Mouse (Mus musculus): Measurements from ENCODE around the gene Thsd4. TPM values are rescaled to one million over a fixed set of nuclear protein-coding genes. Genes with fewer than 3 reads are reported as not detected.
A peak's percentile ranks its signal among the peaks of the same experiment; 100 is the strongest.

Gene Thsd4
- polyA plus RNA-seq, 1 experiment, result 4.3 TPM

DNA sequence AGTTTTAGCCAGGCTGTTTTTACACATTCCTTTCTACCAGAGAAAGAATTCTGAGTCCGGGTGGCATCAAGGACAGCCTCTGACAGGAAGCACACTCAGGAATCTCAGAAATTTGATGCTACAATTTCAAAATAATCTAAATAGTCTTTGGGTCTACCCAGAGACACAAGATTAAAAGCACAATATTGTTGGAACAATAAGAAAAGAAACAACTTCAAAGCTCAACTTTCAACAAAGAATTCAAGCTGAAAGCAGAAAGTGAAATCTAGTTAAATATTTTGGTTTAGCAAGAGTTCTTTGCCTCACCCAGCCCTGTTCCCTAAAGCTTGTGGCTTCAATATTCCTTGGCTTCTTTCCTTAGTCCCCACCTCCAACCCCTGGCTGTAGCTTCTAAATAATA is 415.7 kb downstream of the Thsd4 start:
- H3K4me1 ChIP-seq (replicated peaks; ENCODE audit: control insufficient read depth, insufficient read depth, low read length), result no peaks in the 10 kb centered on the region
- H3K27ac ChIP-seq (ENCODE audit: control insufficient read depth, insufficient read depth, low read length), result no peak overlapping the region
- no peak for DNase-seq
- WGBS, result 60% methylated on average over 1 of the region's 1 CpGs
- H3K36me3 ChIP-seq (ENCODE audit: control insufficient read depth, insufficient read depth, low read length), result no peaks in the 10 kb centered on the region
- TF ChIP-seq CTCF (IDR thresholded peaks at IDR 0.05; ENCODE audit: borderline replicate concordance, control insufficient read depth, extremely low read depth, insufficient read depth, low read length, poor library complexity), result no peak
- no peak for TF ChIP-seq POLR2A (IDR thresholded peaks at IDR 0.05; ENCODE audit: control insufficient read depth, extremely low read depth, insufficient read depth, low read length, poor library complexity)
- no peak overlapping the region for H3K4me3 ChIP-seq (ENCODE audit: control insufficient read depth, insufficient read depth, low read length)
- H3K27me3 ChIP-seq (ENCODE audit: control insufficient read depth, insufficient read depth, low read length), result no peaks in the 10 kb centered on the region

DNA sequence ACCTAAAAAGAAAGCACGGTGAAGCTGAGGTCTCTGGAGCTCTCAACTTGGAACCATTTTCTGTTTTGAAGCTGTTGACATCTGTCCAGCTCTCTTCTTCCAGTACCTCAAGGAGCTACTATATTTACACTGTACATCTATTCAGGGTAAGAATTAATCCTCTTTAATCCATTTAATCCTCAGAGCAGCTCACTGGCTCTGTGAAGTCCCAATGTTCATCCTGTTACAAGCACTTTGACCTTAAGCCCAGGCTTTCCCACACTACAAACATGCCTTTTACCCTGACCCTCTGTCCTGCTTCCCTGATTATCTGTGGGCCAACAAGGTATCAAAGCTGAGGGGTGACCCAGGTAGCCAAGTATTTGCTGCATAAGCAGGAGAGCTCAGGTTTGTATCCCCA is 427.6 kb downstream of the Thsd4 start:
- no peak for DNase-seq
- no peaks in the 10 kb centered on the region for H3K36me3 ChIP-seq (ENCODE audit: control insufficient read depth, insufficient read depth, low read length)
- no peak overlapping the region for H3K27ac ChIP-seq (ENCODE audit: control insufficient read depth, insufficient read depth, low read length)
- no peak for TF ChIP-seq POLR2A (IDR thresholded peaks at IDR 0.05; ENCODE audit: control insufficient read depth, extremely low read depth, insufficient read depth, low read length, poor library complexity)
- TF ChIP-seq CTCF (IDR thresholded peaks at IDR 0.05; ENCODE audit: borderline replicate concordance, control insufficient read depth, extremely low read depth, insufficient read depth, low read length, poor library complexity), result no peak
- no peak overlapping the region for H3K4me3 ChIP-seq (ENCODE audit: control insufficient read depth, insufficient read depth, low read length)
- WGBS, result 91% methylated on average over 1 of the region's 1 CpGs
- H3K4me1 ChIP-seq (replicated peaks; ENCODE audit: control insufficient read depth, insufficient read depth, low read length), result no peaks in the 10 kb centered on the region
- H3K27me3 ChIP-seq (ENCODE audit: control insufficient read depth, insufficient read depth, low read length), result no peaks in the 10 kb centered on the region

DNA sequence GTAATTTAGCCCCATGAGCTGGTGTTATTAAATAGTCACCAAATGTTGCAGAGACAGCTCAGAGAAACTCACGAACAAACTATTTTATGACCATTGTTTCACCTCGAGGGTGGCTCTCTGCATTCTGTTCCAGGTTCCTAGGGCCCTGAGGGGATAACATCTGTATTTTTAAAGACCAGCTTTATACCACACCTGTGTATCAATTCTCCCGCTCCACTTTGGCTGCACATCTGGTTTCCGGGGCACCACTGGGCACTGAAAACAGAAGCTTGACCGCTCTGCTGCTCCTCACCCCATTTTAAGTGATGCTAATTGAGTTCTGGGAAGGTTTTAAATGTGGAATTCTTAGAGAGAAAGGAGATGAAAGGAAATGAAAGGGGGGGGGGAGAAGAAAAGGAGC is 429.4 kb downstream of the Thsd4 start:
- no peak for DNase-seq
- 82% methylated on average over 5 of the region's 5 CpGs for WGBS
- Histone ChIP-seq H3K4me1 (replicated peaks; ENCODE audit: control insufficient read depth, insufficient read depth, low read length) (no peaks in the 10 kb centered on the region), H3K27me3 (ENCODE audit: control insufficient read depth, insufficient read depth, low read length) (no peaks in the 10 kb centered on the region), H3K4me3 (ENCODE audit: control insufficient read depth, insufficient read depth, low read length) (no peak overlapping the region), H3K36me3 (ENCODE audit: control insufficient read depth, insufficient read depth, low read length) (no peaks in the 10 kb centered on the region), H3K27ac (ENCODE audit: control insufficient read depth, insufficient read depth, low read length) (no peak overlapping the region)
- TF ChIP-seq CTCF (IDR thresholded peaks at IDR 0.05; ENCODE audit: borderline replicate concordance, control insufficient read depth, extremely low read depth, insufficient read depth, low read length, poor library complexity) (no peak), POLR2A (IDR thresholded peaks at IDR 0.05; ENCODE audit: control insufficient read depth, extremely low read depth, insufficient read depth, low read length, poor library complexity) (no peak)

DNA sequence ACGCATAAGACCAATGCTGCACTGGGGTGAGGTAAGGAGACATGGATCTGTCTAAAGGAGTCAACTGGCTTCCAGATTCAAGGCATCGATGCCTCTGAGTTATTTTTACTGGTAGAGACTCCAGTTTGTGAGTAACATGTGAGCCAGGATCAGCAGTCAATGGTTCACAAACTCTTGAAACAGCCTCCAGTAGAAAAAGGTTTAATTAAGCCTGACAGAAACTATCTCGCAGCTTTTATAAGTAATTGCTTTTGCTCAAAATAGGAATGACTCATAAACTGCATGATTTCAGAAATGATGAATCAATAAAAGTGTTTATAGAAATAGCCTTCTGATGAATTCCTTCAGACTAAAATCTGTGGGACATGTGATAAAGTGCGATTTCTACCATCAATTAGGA is 432.4 kb downstream of the Thsd4 start:
- H3K36me3 ChIP-seq (ENCODE audit: control insufficient read depth, insufficient read depth, low read length), result no peaks in the 10 kb centered on the region
- TF ChIP-seq CTCF (IDR thresholded peaks at IDR 0.05; ENCODE audit: borderline replicate concordance, control insufficient read depth, extremely low read depth, insufficient read depth, low read length, poor library complexity), result no peak
- no peak for TF ChIP-seq POLR2A (IDR thresholded peaks at IDR 0.05; ENCODE audit: control insufficient read depth, extremely low read depth, insufficient read depth, low read length, poor library complexity)
- H3K4me1 ChIP-seq (replicated peaks; ENCODE audit: control insufficient read depth, insufficient read depth, low read length), result no peaks in the 10 kb centered on the region
- H3K27ac ChIP-seq (ENCODE audit: control insufficient read depth, insufficient read depth, low read length), result no peak overlapping the region
- H3K27me3 ChIP-seq (ENCODE audit: control insufficient read depth, insufficient read depth, low read length), result no peaks in the 10 kb centered on the region
- H3K4me3 ChIP-seq (ENCODE audit: control insufficient read depth, insufficient read depth, low read length), result no peak overlapping the region
- no peak for DNase-seq
- WGBS, result 94% methylated on average over 4 of the region's 4 CpGs

DNA sequence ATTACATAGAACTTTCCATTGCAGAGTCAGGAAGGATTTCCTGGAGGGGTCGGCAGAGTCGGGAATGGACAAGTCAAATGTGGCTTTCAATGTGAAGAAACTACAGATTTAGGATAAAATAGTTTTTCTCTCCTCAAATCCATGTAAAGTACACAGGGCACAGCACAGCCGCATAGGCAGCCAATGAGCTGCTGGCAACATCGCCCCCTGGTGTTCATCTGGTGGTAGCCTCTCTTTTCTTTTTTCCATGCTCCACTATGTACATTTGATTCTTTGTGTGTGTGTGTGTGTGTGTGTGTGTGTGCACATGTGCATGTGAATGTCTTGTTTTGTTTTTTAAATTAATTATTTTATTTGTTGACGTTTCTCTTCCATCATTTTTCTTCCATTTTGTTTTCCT is 433.7 kb downstream of the Thsd4 start:
- no peaks in the 10 kb centered on the region for H3K36me3 ChIP-seq (ENCODE audit: control insufficient read depth, insufficient read depth, low read length)
- H3K4me1 ChIP-seq (replicated peaks; ENCODE audit: control insufficient read depth, insufficient read depth, low read length), result no peaks in the 10 kb centered on the region
- TF ChIP-seq POLR2A (IDR thresholded peaks at IDR 0.05; ENCODE audit: control insufficient read depth, extremely low read depth, insufficient read depth, low read length, poor library complexity) (no peak), CTCF (IDR thresholded peaks at IDR 0.05; ENCODE audit: borderline replicate concordance, control insufficient read depth, extremely low read depth, insufficient read depth, low read length, poor library complexity) (no peak)
- H3K27me3 ChIP-seq (ENCODE audit: control insufficient read depth, insufficient read depth, low read length), result no peaks in the 10 kb centered on the region
- no peak overlapping the region for H3K4me3 ChIP-seq (ENCODE audit: control insufficient read depth, insufficient read depth, low read length)
- peak; percentile 21 for DNase-seq
- H3K27ac ChIP-seq (ENCODE audit: control insufficient read depth, insufficient read depth, low read length), result no peak overlapping the region
- 47% methylated on average over 5 of the region's 5 CpGs for WGBS

DNA sequence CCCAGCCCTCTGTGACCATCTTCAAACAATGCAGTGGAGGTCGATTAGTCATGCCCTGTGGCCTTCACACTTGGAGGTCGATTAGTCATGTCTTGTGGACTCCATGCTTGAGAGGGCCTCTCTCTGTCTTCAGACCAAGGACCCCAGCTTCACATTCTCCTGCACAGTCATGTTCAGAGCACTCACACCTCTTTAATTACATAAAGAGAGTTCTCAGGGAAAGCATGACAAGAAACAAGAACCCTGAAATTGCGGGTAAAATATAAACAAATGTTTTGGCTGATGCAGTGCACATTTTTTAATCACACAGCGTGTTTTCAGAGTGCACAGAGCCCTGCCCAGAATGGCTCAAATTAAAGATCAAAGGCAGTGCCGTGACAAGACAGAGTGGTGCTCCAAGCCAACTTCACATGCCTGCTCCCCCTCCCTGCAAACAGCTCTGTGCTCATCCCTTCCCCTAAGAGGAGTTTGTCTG is 439.7 kb downstream of the Thsd4 start:
- Histone ChIP-seq H3K4me1 (replicated peaks; ENCODE audit: control insufficient read depth, insufficient read depth, low read length) (no peaks in the 10 kb centered on the region), H3K27me3 (ENCODE audit: control insufficient read depth, insufficient read depth, low read length) (no peaks in the 10 kb centered on the region), H3K27ac (ENCODE audit: control insufficient read depth, insufficient read depth, low read length) (no peak overlapping the region), H3K36me3 (ENCODE audit: control insufficient read depth, insufficient read depth, low read length) (no peaks in the 10 kb centered on the region), H3K4me3 (ENCODE audit: control insufficient read depth, insufficient read depth, low read length) (no peak overlapping the region)
- 62% methylated on average over 5 of the region's 5 CpGs for WGBS
- DNase-seq, result no peak
- no peak for TF ChIP-seq POLR2A (IDR thresholded peaks at IDR 0.05; ENCODE audit: control insufficient read depth, extremely low read depth, insufficient read depth, low read length, poor library complexity)
- TF ChIP-seq CTCF (IDR thresholded peaks at IDR 0.05; ENCODE audit: borderline replicate concordance, control insufficient read depth, extremely low read depth, insufficient read depth, low read length, poor library complexity), result no peak

DNA sequence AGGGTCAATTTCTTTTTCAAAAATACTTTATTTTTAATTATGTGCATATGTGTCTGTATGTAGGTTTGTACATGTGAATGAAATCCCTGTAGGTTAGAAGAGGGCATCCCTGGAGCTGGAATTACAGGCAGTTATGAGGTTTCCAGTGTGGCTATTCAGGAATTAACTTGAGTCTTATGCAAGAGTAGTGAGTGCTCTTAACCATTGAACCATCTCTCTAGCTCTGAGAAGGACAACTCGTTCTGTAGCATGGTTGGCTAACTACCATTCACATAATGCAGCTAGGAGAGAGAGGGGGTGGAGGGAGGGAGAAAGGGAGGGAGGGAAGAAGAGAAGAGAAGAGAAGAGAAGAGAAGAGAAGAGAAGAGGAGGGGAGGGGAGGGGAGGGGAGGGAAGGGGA is 444.1 kb downstream of the Thsd4 start:
- Histone ChIP-seq H3K4me3 (ENCODE audit: control insufficient read depth, insufficient read depth, low read length) (no peak overlapping the region), H3K27ac (ENCODE audit: control insufficient read depth, insufficient read depth, low read length) (no peak overlapping the region), H3K27me3 (ENCODE audit: control insufficient read depth, insufficient read depth, low read length) (no peaks in the 10 kb centered on the region), H3K36me3 (ENCODE audit: control insufficient read depth, insufficient read depth, low read length) (no peaks in the 10 kb centered on the region), H3K4me1 (replicated peaks; ENCODE audit: control insufficient read depth, insufficient read depth, low read length) (no peaks in the 10 kb centered on the region)
- 80% methylated on average over 1 of the region's 1 CpGs for WGBS
- DNase-seq, result no peak
- TF ChIP-seq CTCF (IDR thresholded peaks at IDR 0.05; ENCODE audit: borderline replicate concordance, control insufficient read depth, extremely low read depth, insufficient read depth, low read length, poor library complexity) (no peak), POLR2A (IDR thresholded peaks at IDR 0.05; ENCODE audit: control insufficient read depth, extremely low read depth, insufficient read depth, low read length, poor library complexity) (no peak)
